ENCODE assay signal across 8 mouse cellular contexts in the genomic region with DNA sequence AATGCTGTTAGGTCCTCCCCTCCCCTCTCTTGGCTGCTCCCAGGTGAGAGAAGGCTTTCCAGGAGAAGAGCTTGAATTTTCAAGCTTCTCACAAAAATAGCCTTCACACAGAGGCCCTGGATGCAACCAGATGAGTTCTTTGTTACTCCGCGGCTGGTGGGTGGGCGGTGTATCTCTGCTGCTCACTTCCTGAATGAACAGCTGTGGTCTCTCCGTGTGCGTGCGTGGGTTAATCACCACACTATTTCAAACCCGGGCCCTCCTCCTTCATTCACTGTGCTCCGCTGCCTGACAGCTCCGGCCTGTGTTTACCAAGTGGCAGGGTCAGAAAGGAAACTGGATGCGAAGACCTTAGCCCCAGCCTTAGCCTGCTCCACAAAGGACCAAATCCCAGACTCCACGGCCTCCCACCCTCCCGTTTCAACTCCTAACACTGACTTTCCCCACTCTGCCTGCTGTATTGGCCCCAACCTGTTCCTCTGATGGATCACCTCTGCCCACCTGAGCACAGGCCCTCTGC. TPM values are rescaled to one million over a fixed set of nuclear protein-coding genes. Genes with fewer than 3 reads are reported as not detected.
A peak's percentile ranks its signal among the peaks of the same experiment; 100 is the strongest.
DNase-seq lines count a peak whose midpoint lies in the region; ATAC-seq and TF ChIP-seq lines count a peak whose summit lies in the region.
"Had no signal": no experiment of that assay in that cellular context is flagged by ENCODE, and none has a peak within 500 bp of the region (broad histone marks: within the 10 kb centered on the region; RNA-seq: fewer than 3 reads in every experiment).

No protein-coding gene starts in this region.

- ATAC-seq in neural tube, embryonic 11.5 days (ENCODE audit: insufficient read depth, low FRiP score, low TSS enrichment): no peak
- ATAC-seq in stomach, postnatal 0 days (ENCODE audit: low FRiP score, low TSS enrichment): 0 out of 2 replicates have a peak, but pooled peaks have one; percentile 6
- no peak for ATAC-seq in liver, embryonic 11.5 days (replicated peaks; ENCODE audit: low FRiP score)
- ATAC-seq in hindbrain, embryonic 13.5 days (ENCODE audit: low FRiP score): no peak

- TF ChIP-seq EP300 in stomach, postnatal 0 days (optimal IDR thresholded peaks at IDR 0.05): no peak

- no peak for TF ChIP-seq CTCF in stomach, postnatal 0 days (IDR thresholded peaks at IDR 0.05; ENCODE audit: low read depth)

- no peak for DNase-seq in neural tube, embryonic 11.5 days (ENCODE audit: low spot score)
- no peak for DNase-seq in neural tube, embryonic 10.5 days (ENCODE audit: extremely low spot score, low spot score)
- DNase-seq in frontal cortex, adult 2 months (ENCODE audit: extremely low spot score in 1 of 2, low spot score in 1 of 2): peak; percentile 63 to 86
- peak; percentile 78 to 88 for DNase-seq in left cerebral cortex, postnatal 14 days (ENCODE audit: low spot score in 2 of 2)
- no peak for DNase-seq in stomach, postnatal 0 days (ENCODE audit: low spot score)
- DNase-seq in liver, embryonic 11.5 days (ENCODE audit: low spot score): no peak

- H3K4me3 ChIP-seq in neural tube, embryonic 11.5 days (ENCODE audit: low read depth, low read length): no peak overlapping the region
- H3K4me3 ChIP-seq in stomach, postnatal 0 days (ENCODE audit: low read depth, low read length): no peak overlapping the region
- H3K4me3 ChIP-seq in liver, embryonic 11.5 days (ENCODE audit: low read depth, low read length): no peak overlapping the region
- no peak overlapping the region for H3K4me3 ChIP-seq in hindbrain, embryonic 13.5 days

- H3K36me3 ChIP-seq in neural tube, embryonic 11.5 days (ENCODE audit: control insufficient read depth, insufficient read depth, low read length): no peaks in the 10 kb centered on the region
- no peaks in the 10 kb centered on the region for H3K36me3 ChIP-seq in stomach, postnatal 0 days (ENCODE audit: control insufficient read depth, insufficient read depth, low read length)
- H3K36me3 ChIP-seq in liver, embryonic 11.5 days (ENCODE audit: control insufficient read depth, insufficient read depth, low read length): no peaks in the 10 kb centered on the region
- no peaks in the 10 kb centered on the region for H3K36me3 ChIP-seq in hindbrain, embryonic 13.5 days

- peaks cover 12% of the 10 kb centered on the region for H3K4me1 ChIP-seq in neural tube, embryonic 11.5 days (ENCODE audit: control insufficient read depth, insufficient read depth, low read length)
- H3K4me1 ChIP-seq in stomach, postnatal 0 days (replicated peaks; ENCODE audit: control insufficient read depth, insufficient read depth): peaks cover 2% of the 10 kb centered on the region; the same call in 1 of the 2 replicates
- H3K4me1 ChIP-seq in liver, embryonic 11.5 days (replicated peaks; ENCODE audit: control insufficient read depth, insufficient read depth, low read length): peaks cover 9% of the 10 kb centered on the region; the same call in 1 of the 2 replicates
- H3K4me1 ChIP-seq in hindbrain, embryonic 13.5 days (replicated peaks): peaks cover 26% of the 10 kb centered on the region

- no peaks in the 10 kb centered on the region for H3K27me3 ChIP-seq in neural tube, embryonic 11.5 days (ENCODE audit: control insufficient read depth, insufficient read depth, low read length)
- H3K27me3 ChIP-seq in stomach, postnatal 0 days (ENCODE audit: control insufficient read depth, insufficient read depth, low read length): no peaks in the 10 kb centered on the region
- H3K27me3 ChIP-seq in liver, embryonic 11.5 days (replicated peaks; ENCODE audit: control insufficient read depth, insufficient read depth, low read length): peaks cover 13% of the 10 kb centered on the region; the same call in 1 of the 2 replicates
- no peaks in the 10 kb centered on the region for H3K27me3 ChIP-seq in hindbrain, embryonic 13.5 days

- H3K9me3 ChIP-seq in neural tube, embryonic 11.5 days (ENCODE audit: control insufficient read depth, low read length): no peaks in the 10 kb centered on the region
- no peaks in the 10 kb centered on the region for H3K9me3 ChIP-seq in stomach, postnatal 0 days (ENCODE audit: control insufficient read depth, low read length)
- H3K9me3 ChIP-seq in liver, embryonic 11.5 days (ENCODE audit: control insufficient read depth, low read length): no peaks in the 10 kb centered on the region
- no peaks in the 10 kb centered on the region for H3K9me3 ChIP-seq in hindbrain, embryonic 13.5 days

- no peak overlapping the region for H3K27ac ChIP-seq in neural tube, embryonic 11.5 days (ENCODE audit: low read depth, low read length)
- H3K27ac ChIP-seq in stomach, postnatal 0 days (replicated peaks): 0 out of 2 replicates have a peak overlapping the region, but pooled peaks have one; percentile 18
- H3K27ac ChIP-seq in liver, embryonic 11.5 days (ENCODE audit: low read depth, low read length): no peak overlapping the region
- no peak overlapping the region for H3K27ac ChIP-seq in hindbrain, embryonic 13.5 days

- peak overlapping the region; percentile 31 for H3K9ac ChIP-seq in neural tube, embryonic 11.5 days (ENCODE audit: low read length)
- H3K9ac ChIP-seq in stomach, postnatal 0 days (ENCODE audit: low read length): no peak overlapping the region
- no peak overlapping the region for H3K9ac ChIP-seq in liver, embryonic 11.5 days (ENCODE audit: low read depth, low read length)
- no peak overlapping the region for H3K9ac ChIP-seq in hindbrain, embryonic 13.5 days

- H3K4me2 ChIP-seq in neural tube, embryonic 11.5 days (ENCODE audit: low read depth): no peak overlapping the region
- H3K4me2 ChIP-seq in stomach, postnatal 0 days (replicated peaks; ENCODE audit: low read depth): no peak overlapping the region
- no peak overlapping the region for H3K4me2 ChIP-seq in liver, embryonic 11.5 days
- H3K4me2 ChIP-seq in hindbrain, embryonic 13.5 days: no peak overlapping the region

- intact Hi-C loops in left cerebral cortex, postnatal 14 days (cut with DNase I): no loop called here

- WGBS in neural tube, embryonic 11.5 days: 30% methylated on average over 12 of the region's 12 CpGs
- 10% methylated on average over 12 of the region's 12 CpGs for WGBS in stomach, postnatal 0 days
- WGBS in liver, embryonic 11.5 days: 35% methylated on average over 12 of the region's 12 CpGs
- WGBS in hindbrain, embryonic 13.5 days: 37% methylated on average over 12 of the region's 12 CpGs

RNA-seq across cellular contexts. Expression of gene Csdc2, which starts 3.5 kb away (rescaled TPM):
- polyA plus RNA-seq in neural tube, embryonic 11.5 days (2014; fragmentation: Nextera tagmentation; extraction: Ambion mirVana): 25.7 and 27.7 TPM in 2 replicates
- polyA plus RNA-seq in frontal cortex, adult 2 months (2012; rRNA removed): 228 and 277 TPM in 2 replicates
- 100 to 1,000 TPM; 109 to 112 TPM for total RNA-seq in left cerebral cortex, postnatal 14 days (2021)
- 9.5 and 9.7 TPM in 2 replicates for polyA plus RNA-seq in stomach, postnatal 0 days (2015; fragmentation: Nextera tagmentation; extraction: Ambion mirVana)
- 3.7 and 3.9 TPM in 2 replicates for polyA plus RNA-seq in liver, embryonic 11.5 days (2014; fragmentation: Nextera tagmentation; extraction: Ambion mirVana)
- 130 and 137 TPM in 2 replicates for polyA plus RNA-seq in hindbrain, embryonic 13.5 days (2015; fragmentation: Nextera tagmentation; extraction: Ambion mirVana)

RNA-seq across cellular contexts. Expression of gene Polr3h, which starts 7.0 kb away (rescaled TPM):
- polyA plus RNA-seq in neural tube, embryonic 11.5 days (2014; fragmentation: Nextera tagmentation; extraction: Ambion mirVana): 73.9 and 83.0 TPM in 2 replicates
- polyA plus RNA-seq in frontal cortex, adult 2 months (2012; rRNA removed): 48.7 and 59.8 TPM in 2 replicates
- total RNA-seq in left cerebral cortex, postnatal 14 days (2021): 10 to 100 TPM; 52.8 to 53.9 TPM
- 65.6 and 66.4 TPM in 2 replicates for polyA plus RNA-seq in stomach, postnatal 0 days (2015; fragmentation: Nextera tagmentation; extraction: Ambion mirVana)
- polyA plus RNA-seq in liver, embryonic 11.5 days (2014; fragmentation: Nextera tagmentation; extraction: Ambion mirVana): 131 and 134 TPM in 2 replicates
- 73.3 and 76.8 TPM in 2 replicates for polyA plus RNA-seq in hindbrain, embryonic 13.5 days (2015; fragmentation: Nextera tagmentation; extraction: Ambion mirVana)

RNA-seq across cellular contexts. Expression of gene Pmm1, which starts 27.7 kb away (rescaled TPM):
- 33.2 and 35.2 TPM in 2 replicates for polyA plus RNA-seq in neural tube, embryonic 11.5 days (2014; fragmentation: Nextera tagmentation; extraction: Ambion mirVana)
- polyA plus RNA-seq in frontal cortex, adult 2 months (2012; rRNA removed): 283 and 289 TPM in 2 replicates
- total RNA-seq in left cerebral cortex, postnatal 14 days (2021): 100 to 1,000 TPM; 190 to 201 TPM
- polyA plus RNA-seq in stomach, postnatal 0 days (2015; fragmentation: Nextera tagmentation; extraction: Ambion mirVana): 32.2 and 35.8 TPM in 2 replicates
- polyA plus RNA-seq in liver, embryonic 11.5 days (2014; fragmentation: Nextera tagmentation; extraction: Ambion mirVana): 34.6 and 40.6 TPM in 2 replicates
- polyA plus RNA-seq in hindbrain, embryonic 13.5 days (2015; fragmentation: Nextera tagmentation; extraction: Ambion mirVana): 62.9 and 65.3 TPM in 2 replicates

RNA-seq across cellular contexts. Expression of gene 1700029P11Rik, which starts 47.3 kb away (rescaled TPM):
- not detected in 2 replicates for polyA plus RNA-seq in neural tube, embryonic 11.5 days (2014; fragmentation: Nextera tagmentation; extraction: Ambion mirVana)
- polyA plus RNA-seq in frontal cortex, adult 2 months (2012; rRNA removed): not detected in 2 replicates
- not detected for total RNA-seq in left cerebral cortex, postnatal 14 days (2021)
- not detected in 2 replicates for polyA plus RNA-seq in stomach, postnatal 0 days (2015; fragmentation: Nextera tagmentation; extraction: Ambion mirVana)
- polyA plus RNA-seq in liver, embryonic 11.5 days (2014; fragmentation: Nextera tagmentation; extraction: Ambion mirVana): not detected in 2 replicates
- polyA plus RNA-seq in hindbrain, embryonic 13.5 days (2015; fragmentation: Nextera tagmentation; extraction: Ambion mirVana): not detected in 2 replicates
- total RNA-seq: left cerebral cortex, adult 8-10 months had no signal

RNA-seq across cellular contexts. Expression of gene Xrcc6, which starts 54.6 kb away (rescaled TPM):
- 73.2 and 73.8 TPM in 2 replicates for polyA plus RNA-seq in neural tube, embryonic 11.5 days (2014; fragmentation: Nextera tagmentation; extraction: Ambion mirVana)
- polyA plus RNA-seq in frontal cortex, adult 2 months (2012; rRNA removed): 23.3 and 27.2 TPM in 2 replicates
- total RNA-seq in left cerebral cortex, postnatal 14 days (2021): 10 to 100 TPM; 18.7 to 23.9 TPM
- 30.4 and 31.2 TPM in 2 replicates for polyA plus RNA-seq in stomach, postnatal 0 days (2015; fragmentation: Nextera tagmentation; extraction: Ambion mirVana)
- 133 and 151 TPM in 2 replicates for polyA plus RNA-seq in liver, embryonic 11.5 days (2014; fragmentation: Nextera tagmentation; extraction: Ambion mirVana)
- polyA plus RNA-seq in hindbrain, embryonic 13.5 days (2015; fragmentation: Nextera tagmentation; extraction: Ambion mirVana): 43.4 and 44.9 TPM in 2 replicates

Comparison
In these comparisons a context has a peak if more than half of its experiments do, and no peak if none do; other contexts are left out.
1. DNase-seq: peak in frontal cortex, adult 2 months (2 of 2) and left cerebral cortex, postnatal 14 days (2 of 2); none in neural tube, embryonic 11.5 days (single experiment), neural tube, embryonic 10.5 days (single experiment), stomach, postnatal 0 days (single experiment) and liver, embryonic 11.5 days (single experiment).